Mouse (Mus musculus): ENCODE measurements around the gene Slc17a1. TPM values are rescaled to one million over a fixed set of nuclear protein-coding genes. Genes with fewer than 3 reads are reported as not detected.

The Slc17a1 gene
- polyA plus RNA-seq, 1 experiment from 2014 or later = not detected

DNA sequence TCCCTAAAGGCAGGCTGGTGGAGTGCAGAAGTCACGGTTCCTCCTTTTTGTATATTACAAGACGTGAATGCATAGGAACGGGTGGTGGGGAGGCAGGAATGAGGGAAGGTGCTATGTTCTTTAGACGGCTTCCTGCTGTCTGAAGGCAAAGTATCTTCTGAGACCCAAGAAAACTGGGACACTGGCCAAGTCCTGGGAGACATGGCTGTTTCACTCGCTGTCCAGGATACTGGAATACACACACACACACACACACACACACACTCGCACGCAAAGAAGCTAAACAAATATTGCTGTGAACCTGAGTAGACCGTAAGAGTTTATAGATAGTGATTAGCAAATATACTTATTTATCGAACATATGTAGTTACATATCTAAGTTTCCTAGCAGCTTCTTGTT lies 2.8 kb upstream of the Slc17a1 start:
- WGBS = 79% methylated on average over 9 of the region's 9 CpGs
- Histone ChIP-seq H3K4me2 (no peak overlapping the region), H3K36me3 (no peaks in the 10 kb centered on the region), H3K27ac (no peak overlapping the region), H3K9me3 (no peaks in the 10 kb centered on the region), H3K27me3 (no peaks in the 10 kb centered on the region), H3K4me3 (no peak overlapping the region), H3K4me1 (peaks cover 2% of the 10 kb centered on the region; the same call in 1 of the 2 replicates), H3K9ac (no peak overlapping the region)
- ATAC-seq (ENCODE audit: insufficient number of reproducible peaks, low FRiP score, low TSS enrichment, low read depth) = no peak

DNA sequence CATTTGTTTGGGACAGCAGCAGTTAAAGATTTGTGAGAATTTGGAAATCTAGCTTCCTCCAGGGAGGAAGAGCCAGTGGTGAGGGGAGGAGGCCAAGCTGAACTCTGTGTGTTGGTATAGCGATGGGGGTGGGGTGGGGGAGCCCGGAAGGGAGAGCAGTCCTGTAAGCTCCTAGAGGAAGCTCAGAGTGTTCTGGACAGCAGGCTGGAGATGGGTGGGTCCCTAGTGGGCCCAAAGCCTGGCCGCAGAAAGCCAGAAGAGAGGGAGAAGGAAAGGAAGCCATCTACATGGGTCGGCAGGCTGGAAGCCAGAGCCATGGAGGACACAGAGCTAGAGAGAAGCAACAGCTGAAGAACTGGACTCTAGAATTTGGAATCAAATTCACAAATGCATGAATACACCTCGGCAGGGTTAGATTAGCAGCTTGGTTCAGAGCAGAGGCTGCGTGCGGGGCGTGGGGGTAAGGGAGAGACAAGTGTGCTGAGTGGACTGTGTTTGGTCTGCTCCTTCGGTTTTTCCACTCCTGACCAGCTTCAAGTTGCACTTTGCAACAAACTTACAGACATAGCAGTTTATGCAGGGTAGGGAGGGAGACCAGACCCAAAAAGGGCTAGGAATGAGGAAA lies 1.4 kb upstream of the Slc17a1 start:
- 68% methylated on average over 9 of the region's 9 CpGs for WGBS
- Histone ChIP-seq H3K4me2 (no peak overlapping the region), H3K36me3 (no peaks in the 10 kb centered on the region), H3K4me3 (no peak overlapping the region), H3K9ac (no peak overlapping the region), H3K4me1 (peaks cover 2% of the 10 kb centered on the region; the same call in 1 of the 2 replicates), H3K27me3 (no peaks in the 10 kb centered on the region), H3K9me3 (no peaks in the 10 kb centered on the region), H3K27ac (0 out of 2 replicates have a peak overlapping the region, but pooled peaks have one; percentile 5)
- no peak for ATAC-seq (ENCODE audit: insufficient number of reproducible peaks, low FRiP score, low TSS enrichment, low read depth)

DNA sequence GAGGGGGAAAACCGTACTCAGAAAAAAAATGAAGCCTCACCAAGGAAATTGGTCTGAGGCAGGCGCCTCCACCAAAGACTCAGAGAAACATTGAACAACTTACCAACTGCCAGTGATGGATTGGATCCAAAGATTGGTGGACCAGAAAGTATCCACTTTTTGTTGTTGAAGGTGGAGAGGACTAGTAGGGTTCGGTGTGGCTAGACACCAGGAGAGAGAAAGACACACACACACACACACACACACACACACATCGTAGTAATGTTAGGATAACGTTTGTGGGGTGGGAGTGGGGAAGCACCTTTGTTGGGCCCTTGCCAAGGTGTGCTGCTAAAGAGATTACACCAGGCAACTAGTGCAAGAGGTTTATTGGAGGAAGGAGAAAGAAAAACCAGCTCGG lies 550 bp upstream of the Slc17a1 start:
- ATAC-seq (ENCODE audit: insufficient number of reproducible peaks, low FRiP score, low TSS enrichment, low read depth) = no peak
- peaks cover 2% of the 10 kb centered on the region; the same call in 1 of the 2 replicates for H3K4me1 ChIP-seq
- H3K9ac ChIP-seq = no peak overlapping the region
- H3K27me3 ChIP-seq = no peaks in the 10 kb centered on the region
- no peak overlapping the region for H3K27ac ChIP-seq
- no peaks in the 10 kb centered on the region for H3K36me3 ChIP-seq
- no peak overlapping the region for H3K4me2 ChIP-seq
- WGBS = 68% methylated on average over 6 of the region's 6 CpGs
- H3K9me3 ChIP-seq = no peaks in the 10 kb centered on the region
- no peak overlapping the region for H3K4me3 ChIP-seq

GRCm38 (mm10) chr13:23868790-23869533 lies 1.4 kb downstream of the Slc17a1 start:
- no peaks in the 10 kb centered on the region for H3K36me3 ChIP-seq
- no peak overlapping the region for H3K4me3 ChIP-seq
- H3K4me1 ChIP-seq = peaks cover 2% of the 10 kb centered on the region; the same call in 1 of the 2 replicates
- no peak overlapping the region for H3K4me2 ChIP-seq
- H3K9me3 ChIP-seq = no peaks in the 10 kb centered on the region
- no peak overlapping the region for H3K27ac ChIP-seq
- no peak for ATAC-seq (ENCODE audit: insufficient number of reproducible peaks, low FRiP score, low TSS enrichment, low read depth)
- H3K9ac ChIP-seq = no peak overlapping the region
- H3K27me3 ChIP-seq = no peaks in the 10 kb centered on the region
- 82% methylated on average over 8 of the region's 8 CpGs for WGBS

GRCm38 (mm10) chr13:23869996-23870395 lies 2.4 kb downstream of the Slc17a1 start:
- peaks cover 2% of the 10 kb centered on the region; the same call in 1 of the 2 replicates for H3K4me1 ChIP-seq
- H3K9ac ChIP-seq = no peak overlapping the region
- no peak overlapping the region for H3K4me2 ChIP-seq
- ATAC-seq (ENCODE audit: insufficient number of reproducible peaks, low FRiP score, low TSS enrichment, low read depth) = no peak
- H3K27me3 ChIP-seq = no peaks in the 10 kb centered on the region
- H3K4me3 ChIP-seq = no peak overlapping the region
- WGBS = 68% methylated on average over 3 of the region's 3 CpGs
- no peak overlapping the region for H3K27ac ChIP-seq
- no peaks in the 10 kb centered on the region for H3K9me3 ChIP-seq
- H3K36me3 ChIP-seq = no peaks in the 10 kb centered on the region

GRCm38 (mm10) chr13:23873141-23873540 lies 5.6 kb downstream of the Slc17a1 start:
- Histone ChIP-seq H3K36me3 (no peaks in the 10 kb centered on the region), H3K9me3 (no peaks in the 10 kb centered on the region), H3K4me1 (no peaks in the 10 kb centered on the region), H3K4me3 (no peak overlapping the region), H3K27me3 (no peaks in the 10 kb centered on the region), H3K9ac (no peak overlapping the region), H3K27ac (no peak overlapping the region), H3K4me2 (no peak overlapping the region)
- ATAC-seq (ENCODE audit: insufficient number of reproducible peaks, low FRiP score, low TSS enrichment, low read depth) = no peak
- WGBS = 69% methylated on average over 5 of the region's 5 CpGs

DNA sequence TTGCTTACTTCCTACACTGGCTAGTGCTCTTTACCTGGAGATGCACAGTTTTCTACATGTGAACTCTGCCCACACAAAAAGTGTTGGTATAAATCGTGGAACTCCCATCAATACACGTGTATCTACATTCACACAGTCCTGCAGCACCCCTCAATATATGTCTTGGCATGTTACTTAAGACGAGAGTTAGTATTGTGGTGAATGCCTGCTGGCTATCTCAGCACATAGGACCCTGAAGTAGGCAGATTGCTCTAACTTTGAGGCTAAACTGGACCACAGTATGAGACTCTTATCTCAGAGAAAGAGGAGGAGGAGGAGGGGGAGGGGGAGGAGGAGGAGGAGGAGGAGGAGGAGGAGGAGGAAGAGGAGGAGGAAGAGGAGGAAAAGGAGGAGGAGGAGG lies 11.6 kb downstream of the Slc17a1 start:
- 64% methylated on average over 3 of the region's 3 CpGs for WGBS
- no peaks in the 10 kb centered on the region for H3K9me3 ChIP-seq
- no peaks in the 10 kb centered on the region for H3K27me3 ChIP-seq
- no peak overlapping the region for H3K9ac ChIP-seq
- no peak overlapping the region for H3K4me2 ChIP-seq
- no peak for ATAC-seq (ENCODE audit: insufficient number of reproducible peaks, low FRiP score, low TSS enrichment, low read depth)
- no peak overlapping the region for H3K27ac ChIP-seq
- no peak overlapping the region for H3K4me3 ChIP-seq
- no peaks in the 10 kb centered on the region for H3K4me1 ChIP-seq
- H3K36me3 ChIP-seq = no peaks in the 10 kb centered on the region

GRCm38 (mm10) chr13:23879636-23880035 lies 12.1 kb downstream of the Slc17a1 start:
- Histone ChIP-seq H3K27ac (no peak overlapping the region), H3K36me3 (no peaks in the 10 kb centered on the region), H3K4me1 (no peaks in the 10 kb centered on the region), H3K9me3 (no peaks in the 10 kb centered on the region), H3K4me2 (no peak overlapping the region), H3K4me3 (no peak overlapping the region), H3K27me3 (no peaks in the 10 kb centered on the region), H3K9ac (no peak overlapping the region)
- 83% methylated on average over 5 of the region's 5 CpGs for WGBS
- no peak for ATAC-seq (ENCODE audit: insufficient number of reproducible peaks, low FRiP score, low TSS enrichment, low read depth)

GRCm38 (mm10) chr13:23885540-23885939 lies 18.0 kb downstream of the Slc17a1 start:
- no peak overlapping the region for H3K4me3 ChIP-seq
- no peak overlapping the region for H3K4me2 ChIP-seq
- 26% methylated on average over 2 of the region's 2 CpGs for WGBS
- no peaks in the 10 kb centered on the region for H3K4me1 ChIP-seq
- no peaks in the 10 kb centered on the region for H3K9me3 ChIP-seq
- H3K27me3 ChIP-seq = no peaks in the 10 kb centered on the region
- no peaks in the 10 kb centered on the region for H3K36me3 ChIP-seq
- ATAC-seq (ENCODE audit: insufficient number of reproducible peaks, low FRiP score, low TSS enrichment, low read depth) = no peak
- no peak overlapping the region for H3K27ac ChIP-seq
- no peak overlapping the region for H3K9ac ChIP-seq

DNA sequence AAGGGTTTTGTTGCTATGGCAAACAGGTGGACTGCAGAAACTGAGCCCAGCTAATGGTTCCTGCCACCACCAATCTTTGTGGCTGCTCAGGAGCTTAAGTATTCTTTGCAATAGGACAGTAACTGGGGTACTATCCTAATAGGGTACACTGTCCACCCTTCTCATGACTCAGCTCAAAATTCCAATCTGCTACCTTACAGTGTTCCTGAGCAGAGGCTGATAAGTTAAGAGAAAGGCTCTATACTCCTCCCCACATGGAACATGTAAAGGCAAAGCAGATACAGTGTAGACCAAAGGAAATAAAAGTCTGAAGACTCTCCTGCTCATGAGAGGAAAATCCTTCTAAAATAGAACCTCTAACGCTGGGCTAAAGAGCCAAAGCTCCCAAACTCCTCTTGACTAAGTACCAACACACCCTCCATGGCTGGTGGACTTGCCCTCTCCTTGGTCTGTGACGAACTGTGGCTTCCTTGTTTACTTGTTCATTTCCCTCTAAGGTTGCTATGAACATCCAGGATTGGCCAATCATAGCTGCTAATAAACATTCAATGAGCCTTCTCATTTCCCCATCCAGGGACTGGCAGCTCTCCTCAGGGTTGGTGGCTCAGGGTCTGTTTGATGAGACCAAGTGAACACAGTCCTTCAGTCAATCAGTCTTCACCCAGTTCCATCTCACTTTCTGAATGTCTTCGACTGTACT lies 19.6 kb downstream of the Slc17a1 start:
- no peak overlapping the region for H3K4me3 ChIP-seq
- 81% methylated on average over 3 of the region's 3 CpGs for WGBS

DNA sequence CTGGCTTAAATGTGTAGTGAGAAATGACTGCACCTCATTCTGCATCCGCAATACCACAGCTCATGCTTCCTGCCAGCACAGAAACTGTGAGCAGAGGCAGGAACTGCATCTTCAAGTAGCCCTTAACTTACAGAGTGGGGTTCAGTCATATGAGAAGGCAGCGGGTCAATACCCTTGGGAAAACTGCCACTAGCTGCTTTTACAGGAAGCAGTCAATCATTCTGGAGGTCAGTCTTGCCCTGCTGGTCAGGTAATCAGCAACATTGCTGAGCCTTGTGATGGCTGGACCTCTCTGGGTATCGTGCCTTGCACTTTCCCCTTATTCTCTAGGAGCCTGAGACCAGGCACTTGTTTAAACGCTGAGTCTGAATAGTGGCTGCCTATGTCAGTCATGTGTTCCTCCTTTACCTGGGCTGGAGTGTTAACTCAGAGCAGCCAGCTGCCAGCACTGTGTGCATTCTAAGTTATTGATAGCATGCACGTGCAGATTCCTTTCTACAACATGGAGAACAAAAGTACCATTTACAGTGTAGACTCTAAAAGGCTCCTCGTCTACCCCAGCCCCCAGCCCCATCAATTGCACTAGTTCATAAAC lies 21.6 kb downstream of the Slc17a1 start:
- 39% methylated on average over 6 of the region's 6 CpGs for WGBS
- H3K27ac ChIP-seq = no peak overlapping the region
- no peaks in the 10 kb centered on the region for H3K36me3 ChIP-seq
- H3K4me1 ChIP-seq = no peaks in the 10 kb centered on the region
- no peak for ATAC-seq (ENCODE audit: insufficient number of reproducible peaks, low FRiP score, low TSS enrichment, low read depth)
- H3K9me3 ChIP-seq = no peaks in the 10 kb centered on the region
- no peaks in the 10 kb centered on the region for H3K27me3 ChIP-seq
- no peak overlapping the region for H3K4me3 ChIP-seq
- H3K4me2 ChIP-seq = no peak overlapping the region
- H3K9ac ChIP-seq = no peak overlapping the region

More for the DNA sequence above, 19.6 kb downstream of the Slc17a1 start:
- Histone ChIP-seq H3K9me3 (no peaks in the 10 kb centered on the region), H3K9ac (no peak overlapping the region), H3K4me1 (no peaks in the 10 kb centered on the region), H3K27ac (no peak overlapping the region), H3K27me3 (no peaks in the 10 kb centered on the region), H3K36me3 (no peaks in the 10 kb centered on the region), H3K4me2 (no peak overlapping the region)
- no peak for ATAC-seq (ENCODE audit: insufficient number of reproducible peaks, low FRiP score, low TSS enrichment, low read depth)
